Mouse (Mus musculus): ENCODE data around the gene Tia1. TPM values are rescaled to one million over a fixed set of nuclear protein-coding genes. Genes with fewer than 3 reads are reported as not detected.
A peak's percentile ranks its signal among the peaks of the same experiment; 100 is the strongest.

Gene Tia1
- total RNA-seq, 4 experiments from 2014 or later = 14.2 to 21.7 (median 17.5) TPM

GRCm38 (mm10) chr6:86385362-86386104, 18.5 kb upstream of the Tia1 start:
- DNase-seq (ENCODE audit: low spot score in 2 of 2) = no peak

GRCm38 (mm10) chr6:86387313-86387712, 16.7 kb upstream of the Tia1 start:
- no peak for DNase-seq (ENCODE audit: low spot score in 2 of 2)

GRCm38 (mm10) chr6:86388461-86388860, 15.6 kb upstream of the Tia1 start:
- no peak for DNase-seq (ENCODE audit: low spot score in 2 of 2)

DNA sequence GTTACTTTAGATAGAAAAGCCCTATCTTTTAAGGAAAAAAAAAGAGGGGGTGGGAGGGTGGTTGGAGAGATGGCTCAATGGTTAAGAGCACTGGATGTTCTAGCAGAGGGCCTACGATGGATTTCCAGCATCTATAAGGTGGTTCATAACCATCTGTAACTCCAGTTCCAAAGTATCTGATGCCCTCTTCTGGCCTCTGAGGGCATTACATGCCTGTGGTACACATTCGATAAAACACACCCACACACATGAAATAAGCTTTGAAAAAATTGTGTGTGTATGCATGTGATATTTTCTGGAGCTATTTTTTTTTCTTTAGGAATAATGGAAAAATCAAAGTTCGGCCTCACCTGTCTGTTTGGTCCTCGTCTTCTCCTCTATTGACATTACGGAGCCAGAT, 12.7 kb upstream of the Tia1 start:
- DNase-seq (ENCODE audit: low spot score in 2 of 2) = no peak

DNA sequence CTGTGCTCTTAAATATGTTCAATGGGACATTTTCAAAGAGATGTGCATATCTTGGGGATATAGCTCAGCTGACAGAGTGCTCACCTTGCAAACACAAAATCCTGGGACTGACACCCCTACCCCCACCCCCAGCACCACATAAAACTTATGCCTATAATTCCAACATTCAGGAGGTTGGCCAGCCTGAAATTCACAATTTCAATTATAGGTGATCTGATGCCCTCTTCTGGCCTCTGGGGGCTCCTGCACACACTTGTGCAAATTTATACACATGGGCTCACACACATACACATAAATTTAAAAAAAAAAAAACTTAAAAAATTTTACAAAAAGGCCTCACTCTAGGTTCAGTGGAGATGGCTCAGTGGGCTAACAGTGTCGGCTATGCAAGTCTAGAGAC, 10.8 kb upstream of the Tia1 start:
- DNase-seq (ENCODE audit: low spot score in 2 of 2) = no peak

DNA sequence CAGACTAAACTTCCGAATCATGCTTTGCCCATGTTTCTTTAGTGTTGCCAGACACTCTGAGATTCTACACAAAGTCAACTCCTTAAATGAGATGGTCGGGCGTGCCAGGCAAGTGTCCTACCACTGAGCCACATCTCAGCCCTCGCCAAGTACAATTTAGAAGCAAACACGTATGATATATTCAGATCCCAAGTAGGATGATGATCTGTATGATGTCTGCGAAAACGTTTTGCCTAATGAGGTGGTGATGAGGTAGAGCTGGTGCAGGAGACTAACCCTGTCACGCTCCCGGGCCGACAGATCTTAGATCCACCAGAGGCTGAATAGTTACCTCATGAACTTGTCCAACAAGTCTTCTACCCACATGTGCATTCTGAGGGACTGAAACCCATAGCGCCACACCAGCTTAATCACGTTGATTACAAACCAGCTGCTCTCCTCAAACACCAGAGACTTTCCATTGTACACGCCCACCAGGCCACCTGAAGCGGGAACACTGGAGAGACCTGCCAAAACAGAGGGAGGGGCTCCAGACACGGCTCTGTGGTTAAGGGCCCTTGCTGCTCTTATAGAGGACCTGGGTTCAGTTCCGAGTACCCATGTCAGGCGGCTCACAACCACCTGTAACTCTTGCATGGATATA, 9.8 kb upstream of the Tia1 start:
- no peak for DNase-seq (ENCODE audit: low spot score in 2 of 2)

DNA sequence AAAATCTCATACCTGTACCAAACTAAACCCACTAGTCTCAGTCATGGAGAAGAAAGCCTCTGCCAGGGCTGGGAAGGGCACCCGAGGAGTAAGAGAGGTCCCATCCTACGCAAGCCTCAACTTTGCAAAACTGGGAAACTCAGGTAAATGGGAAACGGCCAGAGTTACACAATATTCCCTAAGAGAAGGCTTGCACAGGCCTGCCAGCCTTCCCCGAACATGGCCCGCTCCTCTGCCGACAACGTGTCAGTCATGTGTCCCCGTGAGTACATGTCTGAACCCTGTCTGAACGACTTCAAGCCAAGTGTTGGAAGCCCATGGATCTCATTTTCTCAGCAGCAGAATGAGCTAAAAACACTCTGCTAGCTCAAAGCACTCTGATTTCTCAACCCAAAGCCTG, 9.0 kb upstream of the Tia1 start:
- DNase-seq (ENCODE audit: low spot score in 2 of 2) = no peak

- DNase-seq (ENCODE audit: low spot score in 2 of 2) = no peak
These were observed 8.1 kb upstream of the Tia1 start for GRCm38 (mm10) chr6:86395969-86396368.

DNA sequence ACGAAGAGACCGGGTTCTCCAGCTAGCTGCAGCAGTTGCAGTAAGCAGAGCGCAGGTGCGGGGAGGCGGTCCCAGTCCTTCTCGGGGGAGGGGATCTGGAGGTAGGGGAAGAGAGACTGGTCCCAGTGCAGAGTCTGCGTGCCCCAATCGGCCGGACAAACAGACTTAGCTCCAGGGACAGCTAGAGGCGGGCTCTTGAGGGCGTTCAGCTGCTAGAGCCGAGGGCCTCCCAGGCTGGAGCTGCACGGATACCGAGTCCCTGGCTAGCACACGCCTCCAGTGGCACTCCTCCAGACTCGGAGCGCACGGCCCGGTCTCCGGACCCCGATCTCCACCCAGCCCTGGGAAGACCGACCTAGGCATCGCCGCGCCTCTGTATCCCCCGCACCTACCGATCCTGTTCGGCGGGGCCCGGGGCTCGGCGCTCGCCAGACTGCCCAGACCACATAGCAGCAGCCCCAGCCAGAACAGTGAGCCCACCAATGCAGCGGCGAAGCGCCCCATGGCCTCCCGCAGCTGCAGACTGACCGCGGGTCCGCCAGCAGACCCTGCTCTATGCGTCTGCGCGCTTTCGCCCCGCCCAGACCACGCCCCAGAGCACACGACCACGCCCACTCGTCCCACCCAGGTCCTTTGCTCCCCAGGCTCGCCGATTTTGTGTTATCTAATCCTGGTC, 7.3 kb upstream of the Tia1 start, which contains the start of gene Pcyox1:
Pcyox1 (minus strand) TSS at position 574 of the 676 bp plus-strand sequence.
- DNase-seq (ENCODE audit: low spot score in 2 of 2) = peak; percentile 78 to 85

- no peak for DNase-seq (ENCODE audit: low spot score in 2 of 2)
These were observed 6.6 kb upstream of the Tia1 start for GRCm38 (mm10) chr6:86397257-86397980.

DNA sequence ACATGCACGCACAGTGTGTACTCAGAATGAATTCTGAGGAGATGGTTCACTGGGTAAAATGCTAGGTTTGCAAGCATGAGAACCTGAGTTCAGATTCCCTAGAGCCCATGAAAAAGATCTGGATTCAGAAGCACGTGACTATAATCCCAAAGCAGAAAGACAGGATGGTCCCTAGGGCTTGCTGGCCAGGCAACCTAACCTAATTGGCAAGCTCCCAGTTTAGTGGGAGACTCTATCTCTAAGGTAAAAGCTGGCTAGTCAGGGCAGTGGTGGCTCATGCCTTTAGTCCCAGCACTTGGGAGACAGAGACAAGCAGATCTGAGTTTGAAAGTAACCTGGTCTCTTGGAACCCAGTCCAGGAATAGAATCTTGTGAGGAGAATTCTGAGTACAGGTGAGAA, 5.0 kb upstream of the Tia1 start:
- DNase-seq (ENCODE audit: low spot score in 2 of 2) = no peak

- no peak for DNase-seq (ENCODE audit: low spot score in 2 of 2)
These were observed 4.0 kb upstream of the Tia1 start for GRCm38 (mm10) chr6:86399995-86400394.

GRCm38 (mm10) chr6:86400972-86401371, 3.0 kb upstream of the Tia1 start:
- DNase-seq (ENCODE audit: low spot score in 2 of 2) = peak; percentile 57 to 63

- DNase-seq (ENCODE audit: low spot score in 2 of 2) = no peak
These were observed 1.1 kb upstream of the Tia1 start for GRCm38 (mm10) chr6:86402681-86403607.

- peak in 1 of 2 experiments; percentile 84 for DNase-seq (ENCODE audit: low spot score in 2 of 2)
These were observed 305 bp upstream of the Tia1 start for GRCm38 (mm10) chr6:86403728-86404099.

DNA sequence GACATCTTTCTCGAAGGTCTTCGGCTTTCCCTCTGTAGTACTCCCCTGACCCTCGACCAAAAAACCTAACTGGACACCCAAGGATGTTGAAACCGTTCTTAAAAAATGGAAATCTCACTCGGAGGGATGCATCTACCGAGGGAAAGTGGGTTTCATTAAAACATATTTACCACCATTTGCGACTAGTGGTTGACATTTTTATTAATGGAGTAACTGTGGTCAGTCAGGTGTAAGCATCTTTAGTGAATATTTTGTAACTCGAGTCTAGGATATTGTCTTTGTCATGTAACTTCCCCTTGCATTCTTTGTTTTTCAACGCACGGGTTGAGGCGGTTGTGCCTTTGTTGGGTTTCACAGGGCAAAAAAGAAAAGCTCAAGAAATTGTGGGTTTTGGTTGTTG, 977 bp downstream of the Tia1 start:
- DNase-seq (ENCODE audit: low spot score in 2 of 2) = no peak

- DNase-seq (ENCODE audit: low spot score in 2 of 2) = peak; percentile 30 to 63
These were observed 2.3 kb downstream of the Tia1 start for GRCm38 (mm10) chr6:86406306-86406705.

DNA sequence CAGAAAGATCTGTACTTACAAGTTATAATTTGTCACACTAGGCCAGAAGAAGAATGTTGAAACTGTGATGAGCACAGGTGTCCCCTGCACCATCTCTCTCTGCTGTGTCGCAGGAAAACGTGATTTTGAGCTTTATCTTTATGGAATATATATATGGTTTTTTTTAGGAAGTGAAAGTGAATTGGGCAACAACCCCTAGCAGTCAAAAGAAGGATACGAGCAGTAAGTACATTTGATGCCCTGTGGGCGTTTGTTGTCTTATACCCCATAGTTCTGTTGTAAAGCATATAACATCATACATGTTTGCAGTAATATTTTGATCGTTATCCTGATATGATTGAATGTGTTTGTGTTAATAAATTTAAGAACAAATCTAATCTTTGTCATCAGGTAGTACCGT, 14.7 kb downstream of the Tia1 start:
- no peak for DNase-seq (ENCODE audit: low spot score in 2 of 2)

- no peak for DNase-seq (ENCODE audit: low spot score in 2 of 2)
These were observed 15.2 kb downstream of the Tia1 start for GRCm38 (mm10) chr6:86419239-86419638.

- DNase-seq (ENCODE audit: low spot score in 2 of 2) = no peak
These were observed 16.5 kb downstream of the Tia1 start for GRCm38 (mm10) chr6:86420491-86420890.

- DNase-seq (ENCODE audit: low spot score in 2 of 2) = no peak
These were observed 22.3 kb downstream of the Tia1 start, which contains the start of gene Gm44790 for GRCm38 (mm10) chr6:86426358-86426757. Gm44790 (plus strand) TSS chr6:86426658.

Data from gastrocnemius, adult 8-10 months (tissue).